Mouse (Mus musculus) kidney, embryonic 16.5 days (tissue): ENCODE results near the gene Grk5. TPM values are rescaled to one million over a fixed set of nuclear protein-coding genes. Genes with fewer than 3 reads are reported as not detected.

ENCODE experiments used
- ATAC-seq: fragments of 200-750 bp; cut with Nextera tagmentation; 2 replicates; pipeline ENCODE4 v1.8.0; 2017; ENCODE audit warnings: moderate TSS enrichment; ENCODE audit not compliant: low FRiP score, low TSS enrichment
- H3K27ac ChIP-seq: fragments of 300-500 bp; sonication (generic); 2 replicates; pipeline ENCODE4 v1.5.1; 2014; ENCODE audit warnings: low read length
- H3K27me3 ChIP-seq: fragments of 300-500 bp; sonication (generic); 2 replicates; pipeline ENCODE4 v1.6.1; 2014; ENCODE audit warnings: low read length, control low read depth, mixed read lengths; ENCODE audit not compliant: insufficient read depth
- H3K36me3 ChIP-seq: fragments of 300-500 bp; sonication (generic); 2 replicates; pipeline ENCODE4 v1.6.1; 2014; ENCODE audit warnings: low read length, control low read depth, mixed read lengths; ENCODE audit not compliant: insufficient read depth
- H3K4me1 ChIP-seq: fragments of 300-500 bp; sonication (generic); 2 replicates; pipeline ENCODE4 v1.6.1; 2014; ENCODE audit warnings: low read length, control low read depth, mixed read lengths; ENCODE audit not compliant: insufficient read depth
- H3K4me2 ChIP-seq: fragments of 300-500 bp; sonication (generic); replicated peaks from 2 replicates; pipeline ENCODE4 v1.6.1; 2014; ENCODE audit warnings: low read depth, low read length
- H3K4me3 ChIP-seq: fragments of 300-500 bp; sonication (generic); 2 replicates; pipeline ENCODE4 v1.5.1; 2014; ENCODE audit warnings: mild to moderate bottlenecking, low read length
- H3K9ac ChIP-seq: fragments of 300-500 bp; sonication (generic); replicated peaks from 2 replicates; pipeline ENCODE4 v1.6.1; 2014; ENCODE audit warnings: low read length
- H3K9me3 ChIP-seq: fragments of 300-500 bp; sonication (generic); 2 replicates; pipeline ENCODE4 v1.6.1; 2016; ENCODE audit warnings: low read length, control low read depth
- whole genome bisulfite sequencing: fragments of 180-500 bp; shearing (Covaris S2); extraction: QIAGEN DNeasy Blood & Tissue Kit; methylation state at CpG from one replicate; pipeline ENCODE4 v1.1.7; 2014; 5-methylcytosine and 5-hydroxymethylcytosine counted together
- polyA plus RNA-seq: library from polyadenylated mRNA; unstranded; fragments of >200 nt; fragmentation: Nextera tagmentation; extraction: Ambion mirVana; gene quantifications from 2 replicates; pipeline ENCODE4 v1.2.1, GENCODE M21; 2015

Gene Grk5
- polyA plus RNA-seq, 1 experiment from 2014 or later = 2.7 TPM

- 96% methylated on average over 1 of the region's 1 CpGs for WGBS
- H3K9ac ChIP-seq = no peak overlapping the region
- no peak overlapping the region for H3K4me3 ChIP-seq
- H3K27ac ChIP-seq = no peak overlapping the region; the same call in 1 of the 2 replicates
- no peak overlapping the region for H3K4me2 ChIP-seq
- no peaks in the 10 kb centered on the region for H3K9me3 ChIP-seq
- no peak for ATAC-seq
- H3K36me3 ChIP-seq = no peaks in the 10 kb centered on the region
- H3K27me3 ChIP-seq = no peaks in the 10 kb centered on the region
- H3K4me1 ChIP-seq = peaks cover 17% of the 10 kb centered on the region
These were observed 51.3 kb downstream of the Grk5 start for GRCm38 (mm10) chr19:60940866-60941265.

GRCm38 (mm10) chr19:60945801-60946311, 56.3 kb downstream of the Grk5 start:
- Histone ChIP-seq H3K4me2 (no peak overlapping the region), H3K9me3 (no peaks in the 10 kb centered on the region), H3K9ac (no peak overlapping the region), H3K36me3 (no peaks in the 10 kb centered on the region), H3K4me3 (no peak overlapping the region), H3K4me1 (peaks cover 13% of the 10 kb centered on the region), H3K27me3 (no peaks in the 10 kb centered on the region), H3K27ac (peak overlapping the region; percentile 49; the same call in 1 of the 2 replicates)
- peak; percentile 81 for ATAC-seq
- WGBS = 43% methylated on average over 3 of the region's 3 CpGs

GRCm38 (mm10) chr19:60946656-60947055, 57.1 kb downstream of the Grk5 start:
- peak; percentile 55; the same call in 1 of the 2 replicates for ATAC-seq

GRCm38 (mm10) chr19:60948996-60949395, 59.4 kb downstream of the Grk5 start:
- Histone ChIP-seq H3K4me3 (no peak overlapping the region), H3K27me3 (no peaks in the 10 kb centered on the region), H3K4me1 (peaks cover 13% of the 10 kb centered on the region), H3K4me2 (no peak overlapping the region), H3K9me3 (no peaks in the 10 kb centered on the region), H3K36me3 (no peaks in the 10 kb centered on the region), H3K9ac (no peak overlapping the region), H3K27ac (no peak overlapping the region)
- ATAC-seq = no peak
- WGBS = 41% methylated on average over 1 of the region's 1 CpGs

More at GRCm38 (mm10) chr19:60946656-60947055, 57.1 kb downstream of the Grk5 start:
- Histone ChIP-seq H3K27me3 (no peaks in the 10 kb centered on the region), H3K9ac (no peak overlapping the region), H3K4me2 (no peak overlapping the region), H3K4me1 (peaks cover 13% of the 10 kb centered on the region), H3K9me3 (no peaks in the 10 kb centered on the region), H3K36me3 (no peaks in the 10 kb centered on the region), H3K27ac (peak overlapping the region; percentile 49; the same call in 1 of the 2 replicates), H3K4me3 (no peak overlapping the region)
- 53% methylated on average over 2 of the region's 2 CpGs for WGBS

- 80% methylated on average over 7 of the region's 7 CpGs for WGBS
- H3K4me2 ChIP-seq = no peak overlapping the region
- no peak overlapping the region for H3K27ac ChIP-seq
- H3K36me3 ChIP-seq = no peaks in the 10 kb centered on the region
- H3K9me3 ChIP-seq = no peaks in the 10 kb centered on the region
- H3K4me3 ChIP-seq = no peak overlapping the region
- peaks cover 13% of the 10 kb centered on the region for H3K4me1 ChIP-seq
- no peaks in the 10 kb centered on the region for H3K27me3 ChIP-seq
- H3K9ac ChIP-seq = no peak overlapping the region
- ATAC-seq = no peak; the same call in 1 of the 2 replicates
These were observed 60.7 kb downstream of the Grk5 start for GRCm38 (mm10) chr19:60950056-60950869.

- Histone ChIP-seq H3K4me1 (0 out of 2 replicates have a peak, but pooled peaks cover 3% of the 10 kb centered on the region), H3K9me3 (no peaks in the 10 kb centered on the region), H3K27ac (no peak overlapping the region), H3K27me3 (no peaks in the 10 kb centered on the region), H3K4me2 (no peak overlapping the region), H3K9ac (no peak overlapping the region), H3K36me3 (no peaks in the 10 kb centered on the region), H3K4me3 (no peak overlapping the region)
- 83% methylated on average over 2 of the region's 2 CpGs for WGBS
- no peak for ATAC-seq
These were observed 65.6 kb downstream of the Grk5 start for GRCm38 (mm10) chr19:60955131-60955530.

- no peaks in the 10 kb centered on the region for H3K27me3 ChIP-seq
- H3K9me3 ChIP-seq = no peaks in the 10 kb centered on the region
- ATAC-seq = no peak
- no peaks in the 10 kb centered on the region for H3K36me3 ChIP-seq
- H3K9ac ChIP-seq = no peak overlapping the region
- H3K27ac ChIP-seq = no peak overlapping the region
- 0 out of 2 replicates have a peak, but pooled peaks cover 3% of the 10 kb centered on the region for H3K4me1 ChIP-seq
- 93% methylated on average over 1 of the region's 1 CpGs for WGBS
- H3K4me3 ChIP-seq = no peak overlapping the region
- H3K4me2 ChIP-seq = no peak overlapping the region
These were observed 66.2 kb downstream of the Grk5 start for GRCm38 (mm10) chr19:60955712-60956111.

GRCm38 (mm10) chr19:60956198-60956750, 66.7 kb downstream of the Grk5 start:
- Histone ChIP-seq H3K4me3 (no peak overlapping the region), H3K4me2 (no peak overlapping the region), H3K9ac (no peak overlapping the region), H3K27ac (no peak overlapping the region), H3K4me1 (0 out of 2 replicates have a peak, but pooled peaks cover 3% of the 10 kb centered on the region), H3K9me3 (no peaks in the 10 kb centered on the region), H3K27me3 (no peaks in the 10 kb centered on the region), H3K36me3 (no peaks in the 10 kb centered on the region)
- no peak for ATAC-seq

- peak; percentile 42; the same call in 1 of the 2 replicates for ATAC-seq
- no peak overlapping the region for H3K4me2 ChIP-seq
- no peaks in the 10 kb centered on the region for H3K9me3 ChIP-seq
- H3K4me3 ChIP-seq = no peak overlapping the region
- H3K27ac ChIP-seq = no peak overlapping the region
- no peaks in the 10 kb centered on the region for H3K36me3 ChIP-seq
- no peak overlapping the region for H3K9ac ChIP-seq
- 47% methylated on average over 1 of the region's 1 CpGs for WGBS
- 0 out of 2 replicates have a peak, but pooled peaks cover 3% of the 10 kb centered on the region for H3K4me1 ChIP-seq
- no peaks in the 10 kb centered on the region for H3K27me3 ChIP-seq
These were observed 70.2 kb downstream of the Grk5 start for GRCm38 (mm10) chr19:60959706-60960230.
